Mouse (Mus musculus) testis, adult 2 months (tissue): ENCODE data around the gene Poln. TPM values are rescaled to one million over a fixed set of nuclear protein-coding genes. Genes with fewer than 3 reads are reported as not detected.
A peak's percentile ranks its signal among the peaks of the same experiment; 100 is the strongest.

Experiments used
- H3K27ac ChIP-seq: fragments of 200-500 bp; 2 replicates; pipeline ENCODE4 v1.5.1; 2012; ENCODE audit warnings: low read depth, low read length; ENCODE audit not compliant: control insufficient read depth, insufficient read depth
- H3K27me3 ChIP-seq: fragments of 200-500 bp; 2 replicates; pipeline ENCODE4 v1.6.1; 2012; ENCODE audit warnings: mild to moderate bottlenecking, low read length, moderate library complexity; ENCODE audit not compliant: control insufficient read depth, insufficient read depth
- H3K36me3 ChIP-seq: fragments of 200-500 bp; 2 replicates; pipeline ENCODE4 v1.6.1; 2012; ENCODE audit warnings: mild to moderate bottlenecking, low read length; ENCODE audit not compliant: control insufficient read depth, insufficient read depth
- H3K4me1 ChIP-seq: fragments of 200-500 bp; 2 replicates; pipeline ENCODE4 v1.6.1; 2012; ENCODE audit warnings: low read length; ENCODE audit not compliant: control insufficient read depth, insufficient read depth
- H3K4me3 ChIP-seq: fragments of 200-500 bp; 2 replicates; pipeline ENCODE4 v1.5.1; 2012; ENCODE audit warnings: low read depth, mild to moderate bottlenecking, low read length, moderate library complexity, mixed read lengths; ENCODE audit not compliant: control insufficient read depth
- CTCF ChIP-seq: fragments of 200-500 bp; IDR thresholded peaks from 2 replicates; pipeline ENCODE4 v1.5.1; 2012; ENCODE audit warnings: low read depth, mild to moderate bottlenecking, inconsistent platforms, low read length, moderate library complexity; ENCODE audit not compliant: control insufficient read depth, insufficient read depth, insufficient replicate concordance
- POLR2A ChIP-seq: fragments of 200-500 bp; IDR thresholded peaks from 2 replicates; pipeline ENCODE4 v1.6.1; 2012; ENCODE audit warnings: low read depth, mild to moderate bottlenecking, inconsistent platforms, low read length, moderate library complexity; ENCODE audit not compliant: control insufficient read depth
- polyA plus RNA-seq: library from polyadenylated mRNA; depleted of rRNA; stranded (reverse); fragments of >200 nt; gene quantifications from 2 replicates; pipeline ENCODE4 v1.2.3, GENCODE M21; 2012

The Poln gene
- polyA plus RNA-seq, 1 experiment = 20.9 TPM

DNA sequence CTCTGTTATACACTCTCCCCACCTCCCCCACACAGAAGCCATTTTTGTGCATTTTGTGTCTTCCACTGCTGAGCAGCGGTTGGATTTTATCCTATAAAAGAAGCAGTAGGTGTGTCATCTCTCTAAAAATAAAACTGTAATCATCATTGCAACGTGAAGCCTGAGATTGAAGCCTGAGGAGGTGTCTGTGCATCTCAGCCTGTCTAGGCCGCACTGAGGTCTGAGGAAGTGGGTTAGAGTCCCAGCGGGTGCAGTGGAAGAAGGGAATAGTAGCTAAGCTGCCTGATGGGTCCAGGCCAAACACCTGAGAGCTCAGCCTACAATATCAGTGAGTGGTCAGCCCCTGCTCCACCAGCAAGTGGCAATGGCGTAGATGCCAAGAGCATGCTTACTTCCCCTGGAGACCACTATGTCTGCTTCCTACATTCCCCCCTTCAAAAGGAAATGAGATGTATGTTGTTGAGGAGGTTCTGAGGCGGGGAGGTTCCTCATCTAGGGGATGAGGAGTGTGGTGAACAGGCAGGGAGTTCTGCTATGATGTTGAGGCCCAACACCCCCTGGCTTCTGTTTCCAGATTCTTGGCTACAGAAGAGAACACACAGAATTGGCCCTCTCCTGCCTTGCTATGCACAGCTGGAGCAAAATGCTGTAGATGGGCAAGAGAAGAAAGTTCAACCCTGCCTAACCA is 25.9 kb upstream of the Poln start:
- no peak overlapping the region for H3K4me3 ChIP-seq
- no peaks in the 10 kb centered on the region for H3K4me1 ChIP-seq
- TF ChIP-seq CTCF = no peak
- no peak for TF ChIP-seq POLR2A
- H3K36me3 ChIP-seq = no peaks in the 10 kb centered on the region
- no peak overlapping the region for H3K27ac ChIP-seq
- no peaks in the 10 kb centered on the region for H3K27me3 ChIP-seq

DNA sequence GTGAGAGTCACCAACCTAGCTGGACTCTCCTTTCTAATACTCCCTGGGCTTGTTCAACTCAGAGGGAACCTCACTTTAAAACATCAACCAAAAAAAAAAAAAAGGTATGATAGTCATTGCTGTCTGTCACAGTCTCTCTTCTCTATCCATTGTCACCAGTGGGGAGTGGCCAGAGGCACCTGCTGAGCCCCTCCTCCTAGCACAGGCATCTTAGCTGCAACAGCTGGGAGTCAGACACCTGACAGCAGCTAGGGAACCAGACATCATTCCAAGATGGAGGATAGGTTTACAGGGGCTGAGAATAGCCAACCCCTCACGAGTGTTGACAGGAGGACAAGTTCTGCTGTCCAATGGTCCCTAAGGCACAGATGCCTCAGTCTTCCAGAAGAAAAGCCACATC is 25.2 kb upstream of the Poln start:
- H3K27me3 ChIP-seq = no peaks in the 10 kb centered on the region
- TF ChIP-seq POLR2A (no peak), CTCF (no peak)

GRCm38 (mm10) chr5:34191843-34192242 is 22.6 kb upstream of the Poln start:
- Histone ChIP-seq H3K27me3 (no peaks in the 10 kb centered on the region), H3K36me3 (no peaks in the 10 kb centered on the region), H3K27ac (no peak overlapping the region), H3K4me1 (peaks cover 12% of the 10 kb centered on the region), H3K4me3 (no peak overlapping the region)
- TF ChIP-seq CTCF (no peak), POLR2A (no peak)

More for the DNA sequence above, 25.2 kb upstream of the Poln start:
- H3K27ac ChIP-seq = no peak overlapping the region
- no peak overlapping the region for H3K4me3 ChIP-seq
- H3K4me1 ChIP-seq = peaks cover 3% of the 10 kb centered on the region; the same call in 1 of the 2 replicates
- no peaks in the 10 kb centered on the region for H3K36me3 ChIP-seq

DNA sequence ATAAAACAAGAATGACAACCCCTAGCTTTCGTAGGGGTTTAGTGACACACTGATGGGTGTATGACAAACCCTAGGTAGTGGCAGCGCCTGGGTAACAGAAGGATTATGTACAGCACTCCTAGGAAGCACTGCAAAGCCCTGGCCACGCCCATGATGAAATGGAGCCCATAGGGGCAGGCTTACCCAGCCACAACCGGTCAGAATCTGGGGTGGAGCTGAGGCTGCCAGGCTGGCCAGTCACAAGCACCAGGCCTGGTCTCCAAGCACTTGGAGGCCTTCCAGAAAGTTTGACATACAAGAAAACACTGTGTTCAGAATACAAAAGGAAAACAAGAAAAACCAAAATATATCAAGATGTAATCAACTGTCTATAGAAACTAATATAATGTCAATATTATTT is 21.8 kb upstream of the Poln start:
- H3K27ac ChIP-seq = no peak overlapping the region
- no peak for TF ChIP-seq POLR2A
- no peak for TF ChIP-seq CTCF
- no peaks in the 10 kb centered on the region for H3K27me3 ChIP-seq
- no peaks in the 10 kb centered on the region for H3K36me3 ChIP-seq
- no peak overlapping the region for H3K4me3 ChIP-seq
- peaks cover 19% of the 10 kb centered on the region for H3K4me1 ChIP-seq

- Histone ChIP-seq H3K27me3 (no peaks in the 10 kb centered on the region), H3K36me3 (no peaks in the 10 kb centered on the region), H3K4me3 (peak overlapping the region; percentile 92), H3K27ac (peak overlapping the region; percentile 27; the same call in 1 of the 2 replicates), H3K4me1 (peaks cover 26% of the 10 kb centered on the region)
- no peak for TF ChIP-seq POLR2A
- no peak for TF ChIP-seq CTCF
Measured at GRCm38 (mm10) chr5:34189521-34189920, 20.3 kb upstream of the Poln start.

- Histone ChIP-seq H3K4me3 (peak overlapping the region; percentile 92), H3K4me1 (peaks cover 26% of the 10 kb centered on the region), H3K27ac (peak overlapping the region; percentile 42), H3K36me3 (no peaks in the 10 kb centered on the region), H3K27me3 (no peaks in the 10 kb centered on the region)
- TF ChIP-seq CTCF = no peak
- TF ChIP-seq POLR2A = no peak
Measured at GRCm38 (mm10) chr5:34188856-34189255, 19.6 kb upstream of the Poln start.

GRCm38 (mm10) chr5:34187601-34188316 is 18.5 kb upstream of the Poln start, which contains the start of gene Mxd4:
Mxd4 (minus strand) TSS chr5:34187720.
- TF ChIP-seq POLR2A (peak; percentile 95), CTCF (no peak; the same call in 1 of the 2 replicates)
- H3K27me3 ChIP-seq = no peaks in the 10 kb centered on the region
- H3K4me1 ChIP-seq = peaks cover 26% of the 10 kb centered on the region
- no peaks in the 10 kb centered on the region for H3K36me3 ChIP-seq
- H3K4me3 ChIP-seq = peak within 1 kb of the TSS; percentile 92
- peak within 1 kb of the TSS; percentile 91 for H3K27ac ChIP-seq
